Mouse (Mus musculus) bone marrow macrophage, adult 2 months (primary cell): ENCODE results near the gene Kng1.
"Not testable (repeated sequence)": the region's sequence is repeated elsewhere in the genome, so short reads cannot be mapped to it uniquely, and the experiment has no call there.

Source experiments
- CTCF ChIP-seq: IDR thresholded peaks from 2 replicates; pipeline ENCODE4 v1.5.1; 2012; ENCODE audit warnings: low read depth, mild to moderate bottlenecking, low read length, moderate library complexity
- POLR2A ChIP-seq: IDR thresholded peaks from 2 replicates; pipeline ENCODE4 v1.6.1; 2012; ENCODE audit warnings: mild to moderate bottlenecking, low read depth, low read length, borderline replicate concordance

DNA sequence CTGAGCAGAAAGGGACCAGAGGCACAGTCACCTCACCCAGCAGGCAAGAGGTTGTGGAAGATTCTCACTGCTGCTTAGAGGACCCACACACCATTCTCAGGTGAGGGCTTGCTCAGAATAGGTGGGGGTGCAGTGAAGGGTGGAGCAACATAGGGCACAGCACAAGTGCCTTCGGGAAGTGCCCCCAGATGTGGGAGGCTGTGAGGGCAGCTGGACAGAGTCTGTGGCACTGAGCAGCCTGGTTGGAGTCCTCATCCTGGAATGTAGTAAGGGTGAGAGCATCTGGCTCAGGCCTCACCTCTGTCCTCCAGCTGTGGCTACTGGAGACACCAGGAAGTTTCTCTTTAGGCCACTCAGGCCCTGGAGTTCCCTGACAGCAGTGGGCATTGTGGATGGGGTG, 39.2 kb downstream of the Kng1 start:
- not testable (repeated sequence) for TF ChIP-seq POLR2A, CTCF
